Mouse (Mus musculus) T-helper 1 cell (primary cell): Measurements from ENCODE around the gene Pepd.

Source experiments
- in situ Hi-C: fragments of 300-600 bp; cut with MboI, MseI; formaldehyde crosslinking; loops from one replicate; pipeline ENCODE4 v1.15.1; 2025; ENCODE audit warnings: high pct_unique_total_duplicates

Pepd gene

DNA sequence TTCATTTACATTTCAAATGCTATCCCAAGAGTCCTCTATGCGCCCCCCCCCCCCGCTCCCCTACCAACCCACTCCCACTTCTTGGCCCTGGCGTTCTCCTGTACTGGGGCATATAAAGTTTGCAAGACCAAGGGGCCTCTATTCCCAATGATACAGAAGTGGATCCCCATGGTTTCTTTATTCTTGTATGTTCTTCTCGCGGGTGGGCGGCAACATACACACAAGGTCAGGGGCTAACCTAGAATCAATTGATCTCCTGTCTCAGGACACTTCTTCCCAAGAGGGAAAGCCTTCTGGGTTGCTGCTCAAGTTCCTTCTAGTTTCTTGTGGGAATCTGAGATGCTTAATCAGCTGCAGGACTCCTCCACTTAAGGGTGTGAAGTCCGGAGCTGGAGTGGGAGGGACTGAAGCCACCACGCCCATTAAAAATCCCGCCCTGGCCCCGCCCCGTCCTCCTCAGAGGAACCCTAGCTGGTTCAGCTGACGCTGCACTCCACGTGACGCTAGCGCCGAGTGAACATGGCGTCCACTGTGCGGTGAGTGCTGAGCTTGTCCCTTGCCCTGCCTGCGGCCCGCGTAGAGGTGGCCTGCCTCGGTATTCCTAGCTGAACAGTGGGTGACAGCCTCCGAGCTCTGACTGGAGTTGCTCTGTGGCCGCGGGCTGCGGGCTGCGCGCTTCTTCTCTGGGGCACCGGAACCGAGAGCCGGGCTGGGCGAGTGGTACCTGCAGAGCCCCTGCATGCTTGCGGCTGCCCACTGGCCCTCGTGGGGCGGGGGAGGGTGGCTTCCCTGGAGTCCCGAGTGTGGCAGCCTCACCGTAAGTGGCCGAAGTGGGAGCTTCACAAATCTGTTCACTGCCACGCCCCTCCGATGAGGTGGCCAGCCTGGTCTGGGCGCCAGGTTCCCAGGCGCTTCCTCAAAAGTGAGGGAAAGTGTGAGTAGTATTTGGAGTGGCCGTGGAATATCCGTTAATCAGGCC lies at the start of gene Pepd:
TSS of gene Pepd (plus strand) at position 461 of the 979 bp plus-strand sequence.
- in situ Hi-C loops = loop anchor here (10.0 kb wide), 1 partner anchor 517 kb away; the partner anchor contains the start of gene Lsm14a

DNA sequence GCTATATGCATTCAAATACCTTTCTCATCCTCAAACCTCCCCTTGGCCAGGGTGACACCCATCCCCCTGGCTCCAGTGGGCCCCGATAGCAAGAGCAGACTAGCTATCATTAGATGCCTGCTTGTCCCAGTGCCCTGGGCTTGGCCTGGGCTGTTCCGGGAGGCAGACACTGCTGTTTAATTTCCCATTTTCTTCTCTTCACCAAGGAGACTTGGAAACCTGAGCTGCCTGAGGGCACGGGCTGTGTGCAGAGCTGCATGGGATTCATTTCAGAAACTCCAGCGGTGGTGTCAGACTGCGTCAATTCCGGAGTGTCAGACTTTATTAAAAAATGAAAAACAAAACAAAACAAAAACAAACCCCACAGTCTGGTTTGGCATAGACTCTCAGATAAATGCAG lies 44.9 kb upstream of the Pepd start:
- in situ Hi-C loops = no loop called here

DNA sequence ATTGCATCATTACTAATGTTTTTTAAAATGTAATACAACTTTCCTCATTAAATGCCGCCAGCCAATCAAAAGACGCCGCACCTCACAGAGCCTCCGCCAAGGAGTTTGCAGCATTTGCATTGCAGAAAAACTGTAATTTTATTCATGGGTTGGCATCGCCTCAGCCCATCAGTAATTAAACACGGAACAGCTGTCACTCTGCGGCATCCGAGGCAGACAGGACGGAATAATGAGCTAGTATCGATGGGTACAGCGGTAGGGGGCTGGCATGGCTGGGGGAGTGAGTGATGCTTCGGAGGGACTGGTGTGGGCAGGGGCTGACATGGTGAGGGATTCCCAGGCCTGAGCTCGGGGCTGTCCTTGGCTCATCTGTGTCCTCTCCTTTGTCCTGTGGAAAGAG lies 42.5 kb upstream of the Pepd start:
- in situ Hi-C loops = no loop called here

DNA sequence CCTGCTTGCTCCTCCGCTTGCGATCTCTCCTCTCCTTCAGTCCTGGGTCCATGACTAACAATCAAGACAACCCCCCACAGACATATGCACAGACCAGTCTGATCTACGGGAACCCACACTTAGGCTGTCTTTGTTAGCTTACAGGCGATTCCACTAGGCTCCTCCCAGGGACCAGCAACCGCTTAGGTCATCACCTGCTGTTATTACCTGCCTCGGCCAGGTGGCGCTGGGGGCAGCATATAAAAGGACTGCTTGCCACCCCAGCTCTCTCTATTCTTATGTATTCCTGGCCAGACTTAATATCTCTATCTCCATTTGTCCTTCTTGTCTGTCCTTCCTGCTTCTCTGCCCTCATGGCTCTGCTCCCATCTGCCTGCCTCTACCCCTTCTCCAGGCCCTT lies 35.4 kb upstream of the Pepd start:
- in situ Hi-C loops = no loop called here

DNA sequence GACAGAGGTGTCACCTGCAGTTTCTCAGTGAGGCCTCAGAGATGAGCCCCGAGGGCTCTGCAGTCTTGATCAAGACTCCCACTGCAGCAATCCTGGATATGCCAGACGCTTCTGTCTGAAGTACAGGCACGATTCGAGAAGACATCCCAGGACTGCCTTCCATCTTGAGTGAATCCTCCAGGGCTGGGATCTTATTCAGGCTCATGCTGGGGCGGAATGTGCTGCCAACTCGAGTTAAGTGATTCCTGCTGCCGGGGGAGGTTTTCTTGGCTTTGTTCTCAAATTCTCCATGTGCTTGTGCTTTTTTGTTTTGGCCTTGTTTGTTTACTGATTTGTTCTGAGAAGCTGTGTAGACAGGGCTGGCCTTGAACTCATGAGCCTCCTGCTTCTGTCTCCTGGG lies 34.4 kb upstream of the Pepd start:
- in situ Hi-C loops = no loop called here

DNA sequence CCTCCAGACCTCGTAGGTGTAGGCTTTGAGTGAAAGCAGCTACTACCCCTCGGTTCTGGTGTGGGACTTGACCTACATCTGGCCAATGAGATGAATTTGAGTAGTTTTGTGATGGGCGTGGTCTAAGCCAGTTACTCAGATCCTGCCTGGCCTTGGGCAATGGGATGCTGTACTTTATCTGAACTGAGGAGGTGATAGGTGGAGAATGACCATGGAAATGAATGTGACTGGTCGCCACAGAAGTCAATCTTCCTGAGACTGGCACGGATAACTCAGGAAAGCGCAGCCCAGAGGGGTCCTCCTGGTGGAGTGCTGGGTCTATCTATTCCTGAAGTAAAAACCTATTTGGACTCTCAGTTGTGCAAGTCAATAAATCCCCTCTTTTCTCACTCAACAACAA lies 23.7 kb upstream of the Pepd start:
- in situ Hi-C loops = no loop called here

DNA sequence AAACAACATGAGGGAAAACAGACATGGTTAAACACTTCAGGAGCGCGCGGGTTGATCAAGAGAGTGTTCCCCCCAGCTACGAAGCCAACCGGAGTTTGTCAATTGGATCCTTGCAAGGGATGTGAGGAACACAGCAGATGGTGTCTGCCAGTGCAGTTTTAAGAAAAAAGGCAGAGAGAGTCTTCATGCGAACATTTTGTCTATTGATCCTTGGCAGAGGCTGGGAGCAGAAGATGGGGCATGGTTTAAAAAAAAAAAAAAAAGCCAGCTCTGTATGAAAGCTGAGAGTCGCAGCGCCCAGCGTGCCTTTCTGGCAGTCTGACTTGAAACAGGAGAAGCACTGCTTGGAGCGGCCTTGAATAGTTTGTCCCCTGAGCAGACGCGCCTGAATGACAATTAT lies 23.3 kb upstream of the Pepd start:
- in situ Hi-C loops = no loop called here

DNA sequence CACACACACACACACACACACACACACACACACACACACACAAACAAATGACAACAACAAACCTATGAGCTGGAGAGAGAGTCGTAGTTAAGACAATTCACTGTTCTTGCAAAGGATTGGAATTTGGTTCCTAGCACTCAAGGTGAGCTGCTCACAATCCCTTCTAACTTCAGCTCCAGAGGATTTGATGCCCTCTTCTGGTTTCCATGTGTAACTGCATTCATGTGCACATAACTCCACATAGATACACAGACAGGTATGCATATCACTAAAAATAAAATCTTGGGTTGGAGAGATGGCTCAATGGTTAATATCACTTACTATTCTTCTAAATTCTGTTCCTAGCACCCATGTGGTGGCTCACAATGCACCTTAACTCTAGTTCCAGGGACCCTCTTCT lies 19.3 kb upstream of the Pepd start:
- in situ Hi-C loops = no loop called here

DNA sequence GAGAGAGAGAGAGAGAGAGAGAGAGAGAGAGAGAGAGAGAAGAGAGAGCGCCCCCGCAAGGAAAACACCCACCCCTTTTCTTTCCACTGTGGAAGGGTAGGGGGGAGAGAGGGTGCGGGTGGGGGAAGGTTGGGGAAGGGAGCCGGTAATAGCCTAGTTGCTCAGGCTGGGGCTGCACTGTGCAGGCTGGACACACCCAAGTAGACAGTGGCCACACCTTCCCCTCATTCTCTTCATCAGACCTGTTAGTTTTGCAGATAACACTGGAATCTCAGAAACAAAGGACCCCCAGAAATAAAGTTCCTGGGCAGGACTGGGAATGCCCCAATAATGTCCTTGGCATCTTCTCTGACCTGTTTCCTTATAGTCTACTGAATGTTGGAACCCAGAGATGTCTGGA lies 15.7 kb upstream of the Pepd start:
- in situ Hi-C loops = no loop called here

DNA sequence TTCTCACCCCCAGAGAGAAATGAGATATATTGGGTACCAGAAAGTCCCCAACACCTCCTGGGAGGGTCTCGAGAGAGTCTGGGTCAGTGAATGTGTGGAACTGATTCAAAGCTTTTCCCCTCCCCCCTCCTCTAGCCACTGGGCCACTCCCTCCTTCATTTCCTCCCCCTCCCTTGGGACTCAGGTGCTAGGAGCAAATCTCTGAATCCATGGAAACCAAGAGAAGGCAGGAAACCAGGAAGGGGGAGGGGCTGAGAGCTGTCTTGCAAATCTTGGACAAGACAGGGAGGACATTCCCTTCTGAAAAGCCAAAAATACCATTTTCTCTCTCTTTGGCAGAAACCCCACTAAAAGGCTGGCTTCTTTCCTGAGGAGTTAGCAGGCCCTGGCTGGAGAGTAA lies 15.1 kb upstream of the Pepd start:
- in situ Hi-C loops = no loop called here

DNA sequence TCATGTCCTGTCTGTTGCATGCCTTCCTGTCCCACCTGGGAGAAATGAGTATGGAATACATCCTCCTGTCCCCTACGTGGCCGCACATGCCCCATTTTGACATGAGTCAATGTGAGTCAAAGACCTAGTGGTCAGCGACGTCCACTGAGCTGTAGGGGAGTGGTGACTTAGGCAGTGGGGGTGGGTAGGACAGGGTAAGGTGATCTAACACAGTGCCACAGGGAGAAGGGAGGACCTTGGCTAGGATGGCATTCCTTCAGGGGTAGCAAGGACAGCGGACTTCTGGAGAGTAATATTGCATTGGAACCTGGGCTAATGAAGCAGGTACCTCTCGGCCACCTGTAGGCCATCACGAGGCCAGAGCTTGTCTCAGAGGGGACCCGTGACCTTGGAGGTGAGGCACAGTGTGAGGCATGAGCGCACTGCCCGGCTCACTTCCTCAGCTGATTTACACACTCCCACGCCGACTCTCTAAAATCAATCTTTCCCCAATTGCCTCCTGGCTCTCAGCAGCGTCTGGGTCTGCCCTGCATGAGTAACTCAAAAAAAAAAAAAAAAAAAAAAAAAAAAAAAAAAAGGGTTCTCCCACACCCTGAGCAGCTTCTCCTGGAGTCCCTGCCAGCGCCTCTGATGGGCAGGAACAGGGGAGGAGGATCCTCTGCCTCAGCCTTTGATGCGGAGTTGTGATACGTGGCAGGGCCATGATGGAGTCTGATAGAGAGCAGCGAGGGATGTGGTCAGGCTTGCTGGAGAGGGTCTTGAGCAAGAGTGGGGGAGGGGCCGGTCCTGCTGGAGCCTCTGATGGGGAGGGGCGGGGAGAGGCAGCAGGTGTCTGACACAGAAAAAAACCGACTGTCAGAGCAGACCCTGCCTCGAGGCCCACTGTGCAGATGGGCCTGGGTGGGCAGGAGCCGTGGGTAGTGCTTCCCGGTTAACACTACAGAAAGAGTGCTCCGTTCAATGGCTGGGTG lies 1.8 kb upstream of the Pepd start:
- in situ Hi-C loops = loop anchor here (10.0 kb wide), 1 partner anchor 516 kb away; the partner anchor contains the start of gene Lsm14a

DNA sequence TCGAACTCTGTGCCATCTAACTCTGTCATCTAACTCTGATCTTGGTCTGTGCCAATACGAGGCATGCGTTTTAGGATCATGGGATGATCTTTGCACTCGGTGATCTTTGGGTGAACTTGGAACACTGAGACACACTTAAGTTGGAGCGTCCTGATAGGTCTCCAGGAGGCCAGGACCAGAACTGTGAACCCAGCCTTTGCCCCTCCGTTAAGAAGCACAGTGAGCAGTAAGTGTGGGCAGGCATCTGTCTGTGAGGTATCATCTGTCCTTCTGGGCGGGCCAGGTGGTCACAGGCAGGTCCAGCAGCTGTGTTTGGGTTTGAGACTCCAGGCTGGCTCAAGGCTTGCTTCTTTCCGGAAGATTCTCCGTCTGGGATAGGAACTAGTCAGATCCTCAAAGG lies 1.8 kb downstream of the Pepd start:
- in situ Hi-C loops = loop anchor here (10.0 kb wide), 1 partner anchor 519 kb away; the partner anchor contains the start of gene Lsm14a

DNA sequence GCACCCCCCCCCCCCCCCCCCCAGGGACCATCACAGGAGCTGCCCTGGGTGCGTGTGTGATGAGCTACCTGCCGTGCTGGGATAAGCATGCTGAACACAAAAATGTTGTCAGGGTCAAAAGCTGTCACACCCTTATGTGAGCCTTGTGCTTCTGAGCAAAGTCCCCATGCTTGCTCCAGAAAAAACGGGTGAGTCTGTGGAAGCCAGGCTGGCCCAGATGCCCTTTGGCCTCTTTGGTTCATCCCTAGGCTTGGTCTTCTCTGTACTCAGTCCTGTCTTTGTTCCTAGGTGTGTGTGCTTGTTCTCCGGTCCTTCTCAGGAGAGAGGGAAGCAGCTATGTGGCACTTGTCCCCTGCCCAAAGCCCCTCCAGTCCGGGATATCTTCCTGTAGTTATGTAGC lies 3.4 kb downstream of the Pepd start:
- in situ Hi-C loops = loop anchor here (5.0 to 10.0 kb wide), 2 partner anchors 487 to 521 kb away; partner anchors contain the start of gene Lsm14a

DNA sequence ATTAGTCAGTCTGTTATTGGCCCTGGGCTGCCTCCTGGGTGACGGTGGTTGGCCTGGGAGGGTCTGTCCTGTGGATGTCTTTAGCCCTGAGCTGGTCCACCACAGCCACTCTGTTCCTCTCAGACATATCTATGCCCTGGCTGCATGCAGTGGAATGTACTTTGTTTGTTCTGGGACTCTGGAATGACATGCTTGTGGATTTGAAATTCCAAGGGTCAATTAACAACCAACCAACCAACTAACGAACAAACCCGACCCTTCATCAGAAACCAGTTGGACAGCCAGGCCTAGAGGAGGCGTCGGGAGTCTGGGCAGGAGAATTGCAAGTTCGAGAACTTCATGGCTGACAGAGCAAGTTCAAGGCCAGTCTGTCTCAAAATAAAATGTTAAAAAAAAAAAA lies 5.4 kb downstream of the Pepd start:
- in situ Hi-C loops = loop anchor here (5.0 to 10.0 kb wide), 2 partner anchors 485 to 523 kb away; partner anchors contain the start of gene Lsm14a

DNA sequence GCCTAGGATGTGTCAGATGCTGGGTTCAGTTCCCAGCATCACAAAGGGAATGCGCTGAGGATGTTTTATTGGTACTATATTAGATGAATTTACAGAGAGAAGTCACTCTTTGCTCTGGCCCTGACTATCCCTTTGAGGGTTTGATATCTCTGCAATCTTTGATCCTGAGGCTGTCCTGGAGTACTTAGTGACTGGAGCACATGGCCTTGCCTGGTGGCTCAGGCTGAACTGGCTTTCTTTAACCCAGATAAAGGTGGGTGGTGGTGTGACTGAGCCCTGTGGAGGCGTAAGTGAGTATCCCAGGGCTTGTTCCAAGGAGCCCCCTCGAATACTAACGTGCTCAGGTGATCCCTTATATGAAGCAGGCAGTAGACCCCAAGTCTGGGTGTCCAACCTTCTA lies 5.8 kb downstream of the Pepd start:
- in situ Hi-C loops = loop anchor here (5.0 to 10.0 kb wide), 2 partner anchors 484 to 523 kb away; partner anchors contain the start of gene Lsm14a

DNA sequence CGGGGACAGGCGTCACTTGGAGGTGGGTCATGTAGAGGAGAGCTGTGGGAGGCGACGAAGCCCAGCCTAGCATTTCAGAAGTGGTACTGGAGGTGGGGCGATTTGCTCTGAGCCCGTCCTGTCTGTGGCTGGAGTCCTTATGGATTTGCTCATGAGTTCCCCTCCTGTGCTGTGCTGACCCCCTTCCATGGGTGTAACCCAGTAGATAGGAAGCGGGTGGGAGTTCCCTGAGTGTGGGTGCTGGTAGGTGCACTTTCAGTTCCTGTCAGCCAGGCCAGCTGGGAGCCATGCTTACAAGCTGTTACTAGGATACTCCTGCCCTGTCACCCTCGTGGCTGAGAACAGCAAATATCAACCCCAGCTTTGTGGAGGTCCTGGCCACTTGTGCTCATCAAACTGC lies 6.2 kb downstream of the Pepd start:
- in situ Hi-C loops = loop anchor here (5.0 to 10.0 kb wide), 2 partner anchors 484 to 524 kb away; partner anchors contain the start of gene Lsm14a

DNA sequence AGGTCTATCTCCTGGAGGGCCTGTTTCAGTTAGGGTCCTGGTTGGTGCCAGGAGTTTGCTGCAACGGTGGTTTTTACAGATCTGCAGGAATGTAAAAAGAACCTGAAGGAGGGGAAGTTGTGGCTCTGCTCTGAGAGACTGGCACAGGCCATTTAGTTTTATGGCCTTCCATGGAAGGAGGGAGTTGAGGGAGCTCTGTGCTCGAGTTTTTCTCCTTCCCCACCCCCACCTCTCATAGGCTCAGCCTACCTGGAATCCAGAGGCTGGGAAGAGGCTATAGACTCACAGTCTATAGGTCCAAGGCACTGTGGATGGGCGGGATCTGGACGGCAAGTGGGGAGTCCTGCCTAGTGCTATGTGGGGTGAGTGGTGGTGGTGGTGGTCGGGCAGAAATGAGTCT lies 6.9 kb downstream of the Pepd start:
- in situ Hi-C loops = loop anchor here (5.0 to 10.0 kb wide), 2 partner anchors 483 to 524 kb away; partner anchors contain the start of gene Lsm14a

DNA sequence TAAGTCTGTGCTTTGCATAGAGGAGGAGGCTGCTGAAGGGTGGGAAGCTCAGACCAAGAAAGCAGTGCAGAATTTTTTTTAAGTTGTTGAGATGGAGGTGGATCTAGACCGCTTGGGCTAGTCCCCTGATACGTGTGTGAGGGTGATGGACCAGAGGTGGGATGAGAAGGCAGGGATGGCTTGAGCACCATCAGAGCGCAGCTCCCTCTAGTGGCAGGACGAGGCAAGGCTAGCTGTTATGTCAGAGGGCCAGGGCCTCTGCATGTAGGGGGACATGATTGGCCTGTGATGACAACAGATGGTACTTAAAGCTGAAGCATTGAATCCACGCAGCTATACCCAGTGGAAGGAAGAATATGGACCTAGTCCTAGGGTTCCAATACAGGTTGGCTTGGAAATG lies 7.6 kb downstream of the Pepd start:
- in situ Hi-C loops = loop anchor here (5.0 to 10.0 kb wide), 4 partner anchors 482 to 1107 kb away; partner anchors contain the start of gene Lsm14a

DNA sequence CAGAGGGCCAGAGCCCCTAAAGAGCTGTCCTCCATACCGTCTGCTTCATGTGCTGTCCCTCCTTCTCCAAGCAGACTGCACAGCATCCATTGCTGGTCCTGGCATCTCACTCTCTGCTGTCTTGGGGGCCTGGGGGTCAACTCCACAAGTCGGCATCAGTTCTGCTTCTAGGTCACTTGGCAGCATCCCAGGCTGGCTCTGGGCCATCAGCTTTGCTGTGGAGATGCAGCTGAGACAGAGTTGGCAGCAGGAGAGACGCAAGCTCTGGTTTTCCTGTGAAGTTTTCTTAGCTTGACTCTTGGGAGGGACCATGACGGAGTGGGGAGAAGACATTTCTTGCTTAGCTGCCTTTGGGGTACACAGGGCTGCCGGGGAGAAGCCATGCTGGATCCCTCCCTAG lies 13.0 kb downstream of the Pepd start:
- in situ Hi-C loops = loop anchor here (10.0 kb wide), 1 partner anchor 800 kb away; no protein-coding TSS in a partner anchor

DNA sequence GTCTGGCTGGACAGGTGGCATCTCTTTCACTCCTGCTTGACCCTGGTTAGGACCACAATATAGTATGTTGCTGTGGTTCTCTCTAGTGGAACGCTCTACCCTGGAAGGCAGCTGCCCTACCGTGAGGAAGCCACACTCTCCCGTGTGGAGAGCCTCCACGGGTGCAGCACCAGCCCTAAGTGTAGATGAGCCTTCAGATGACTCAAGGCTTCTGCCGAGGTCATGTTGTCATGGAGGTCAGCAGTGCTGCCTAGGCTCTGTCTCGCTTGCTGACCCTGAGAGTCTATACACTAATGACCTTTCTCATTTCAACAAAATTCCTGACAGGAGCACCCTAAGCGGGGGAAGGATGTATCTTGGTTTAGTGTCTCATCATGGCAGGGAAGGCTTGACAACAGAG lies 13.8 kb downstream of the Pepd start:
- in situ Hi-C loops = loop anchor here (10.0 kb wide), 1 partner anchor 799 kb away; no protein-coding TSS in a partner anchor

DNA sequence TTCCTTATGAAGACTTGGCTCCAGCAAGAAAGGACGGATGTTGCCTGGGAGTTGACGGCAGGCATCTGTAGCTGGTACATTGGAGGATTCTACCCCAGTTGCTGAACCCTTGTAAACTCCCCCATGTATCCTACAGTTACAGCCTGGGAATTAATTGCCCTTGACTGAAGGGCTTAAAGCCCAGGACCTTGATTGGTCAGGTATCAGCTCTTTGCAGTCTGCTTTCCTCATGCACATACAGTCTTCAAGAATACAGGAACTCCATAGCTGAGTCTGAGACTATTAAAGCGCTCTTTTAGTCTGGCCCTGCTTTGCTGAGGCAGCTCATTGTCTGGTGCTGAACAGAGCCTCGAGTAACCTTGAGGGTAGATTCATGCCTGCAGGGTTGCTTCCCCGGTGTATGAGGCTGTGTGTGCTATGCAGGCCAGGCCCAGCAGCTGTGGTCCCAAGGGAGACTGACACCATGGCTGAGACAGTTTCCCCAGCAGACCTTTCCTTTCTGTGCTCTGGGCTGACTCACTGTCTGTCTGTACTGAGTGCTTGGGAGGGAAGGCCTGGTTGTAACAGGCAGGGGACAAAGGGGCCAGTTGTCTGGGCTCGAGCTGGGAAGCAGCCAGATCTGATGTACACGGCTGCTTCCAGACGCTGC lies 17.6 kb downstream of the Pepd start:
- in situ Hi-C loops = loop anchor here (10.0 kb wide), 1 partner anchor 795 kb away; no protein-coding TSS in a partner anchor
